Mouse (Mus musculus) limb, embryonic 13.5 days (tissue): ENCODE results near the gene Fkbp1b. TPM values are rescaled to one million over a fixed set of nuclear protein-coding genes. Genes with fewer than 3 reads are reported as not detected.
"Not testable (repeated sequence)": the region's sequence is repeated elsewhere in the genome, so short reads cannot be mapped to it uniquely, and the experiment has no call there.

Experiments
- ATAC-seq: fragments of 200-750 bp; cut with Nextera tagmentation; 2 replicates; pipeline ENCODE4 v1.8.0; 2017; ENCODE audit warnings: low read depth, moderate number of reproducible peaks, moderate TSS enrichment; ENCODE audit not compliant: low FRiP score
- H3K27ac ChIP-seq: fragments of 300-500 bp; sonication (generic); 2 replicates; pipeline ENCODE4 v1.5.1; 2015; ENCODE audit warnings: inconsistent platforms, mild to moderate bottlenecking, moderate library complexity
- H3K27me3 ChIP-seq: fragments of 300-500 bp; sonication (generic); 2 replicates; pipeline ENCODE4 v1.6.1; 2015; ENCODE audit warnings: mild to moderate bottlenecking, inconsistent platforms
- H3K36me3 ChIP-seq: fragments of 300-500 bp; sonication (generic); 2 replicates; pipeline ENCODE4 v1.6.1; 2015; ENCODE audit warnings: inconsistent platforms, mild to moderate bottlenecking, moderate library complexity
- H3K4me1 ChIP-seq: fragments of 300-500 bp; sonication (generic); 2 replicates; pipeline ENCODE4 v1.6.1; 2015; ENCODE audit warnings: inconsistent platforms
- H3K4me2 ChIP-seq: fragments of 300-500 bp; sonication (generic); replicated peaks from 2 replicates; pipeline ENCODE4 v1.6.1; 2015; ENCODE audit warnings: inconsistent platforms, mild to moderate bottlenecking, moderate library complexity
- H3K4me3 ChIP-seq: fragments of 300-500 bp; sonication (generic); 2 replicates; pipeline ENCODE4 v1.5.1; 2015; ENCODE audit warnings: moderate library complexity, mild to moderate bottlenecking, inconsistent platforms
- H3K9ac ChIP-seq: fragments of 300-500 bp; sonication (generic); 2 replicates; pipeline ENCODE4 v1.6.1; 2015; ENCODE audit warnings: mild to moderate bottlenecking, inconsistent platforms
- H3K9me3 ChIP-seq: fragments of 300-500 bp; sonication (generic); 2 replicates; pipeline ENCODE4 v1.6.1; 2016; ENCODE audit warnings: inconsistent platforms
- WGBS: fragments of 180-500 bp; shearing (Covaris S2); methylation state at CpG from one replicate; pipeline ENCODE4 v1.1.7; 2015; 5-methylcytosine and 5-hydroxymethylcytosine counted together
- polyA plus RNA-seq: library from polyadenylated mRNA; unstranded; fragments of >200 nt; fragmentation: Nextera tagmentation; extraction: Ambion mirVana; gene quantifications from 2 replicates; pipeline ENCODE4 v1.2.1, GENCODE M21; 2015

Fkbp1b gene
- polyA plus RNA-seq, result 14.0 and 14.8 TPM in 2 replicates

DNA sequence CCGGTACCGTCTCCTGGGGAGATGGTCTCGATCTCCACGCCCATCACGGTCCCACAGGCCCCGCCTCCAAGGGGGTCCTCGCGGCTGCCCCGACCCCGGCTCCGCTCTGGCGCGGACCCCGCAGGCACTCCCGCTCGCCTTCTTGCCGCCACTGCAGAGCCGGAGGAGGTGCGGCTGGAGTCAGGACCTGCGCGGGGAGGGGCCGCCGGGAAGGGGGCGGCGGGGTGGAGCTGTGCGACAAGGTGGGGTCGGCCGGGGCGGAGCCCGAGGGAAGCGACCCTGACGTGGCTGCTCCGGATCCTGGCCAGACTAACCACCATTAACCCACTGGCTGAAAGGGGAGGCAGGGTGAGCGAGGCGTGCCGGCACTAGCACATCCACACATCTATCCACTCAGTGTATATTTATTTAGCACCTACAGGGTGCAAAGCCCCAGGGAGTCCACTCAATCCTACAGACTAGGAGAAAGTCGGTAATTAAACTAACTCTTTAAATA lies at the start of gene Fkbp1b:
TSS of gene Fkbp1b (minus strand) at position 200 of the 496 bp plus-strand sequence.
- under 1% methylated on average over 31 of the region's 37 CpGs for WGBS
- Histone ChIP-seq H3K27me3 (no peaks in the 10 kb centered on the region; the same call in 1 of the 2 replicates), H3K36me3 (0 out of 2 replicates have a peak, but pooled peaks cover 9% of the 10 kb centered on the region), H3K9me3 (no peaks in the 10 kb centered on the region), H3K4me3 (peak within 1 kb of the TSS; percentile 78), H3K9ac (peak within 1 kb of the TSS; percentile 83), H3K27ac (no peak within 1 kb of the TSS), H3K4me1 (peaks cover 27% of the 10 kb centered on the region), H3K4me2 (peak within 1 kb of the TSS; percentile 90)
- ATAC-seq, result peak; percentile 74

DNA sequence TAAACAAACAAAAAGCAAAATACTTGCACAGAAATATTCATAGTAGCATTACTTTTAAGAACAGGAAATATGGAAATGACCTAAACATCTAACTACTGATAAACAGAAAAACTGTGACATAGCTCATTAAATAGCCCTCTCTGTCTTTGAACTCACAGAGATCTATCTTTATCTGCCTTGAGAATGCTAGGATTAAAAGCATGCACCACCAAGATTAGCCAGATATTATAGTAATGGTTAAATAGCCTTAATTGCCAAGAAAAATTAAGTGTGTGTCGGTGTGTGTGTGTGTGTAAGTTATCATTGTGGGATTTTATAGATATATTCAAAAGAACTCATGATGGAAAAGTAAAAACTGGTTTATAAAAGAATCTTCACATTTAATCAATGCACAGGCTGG lies 48.5 kb upstream of the Fkbp1b start:
- WGBS, result 87% methylated on average over 1 of the region's 1 CpGs
- no peak overlapping the region for H3K27ac ChIP-seq

DNA sequence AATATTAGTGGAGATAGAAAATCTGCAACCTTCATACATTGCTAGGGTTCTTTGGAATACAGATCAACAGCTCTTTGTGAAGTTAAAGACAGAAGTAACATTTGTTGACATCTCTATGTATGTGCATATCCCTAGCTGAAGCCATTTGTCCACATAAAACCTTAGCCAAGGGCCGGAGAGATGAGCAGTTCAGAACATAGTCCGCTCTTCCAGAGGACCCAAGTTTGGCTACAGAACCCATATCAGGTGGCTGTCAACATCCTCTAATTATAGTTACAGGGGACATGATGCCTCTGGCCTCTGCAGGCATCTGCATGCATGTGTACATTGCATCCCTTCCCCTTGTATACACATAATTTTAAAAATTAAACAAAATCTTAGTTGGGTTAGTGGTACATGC lies 47.9 kb upstream of the Fkbp1b start:
- WGBS, result 92% methylated on average over 2 of the region's 2 CpGs
- H3K9ac ChIP-seq, result no peak overlapping the region
- H3K4me2 ChIP-seq, result no peak overlapping the region
- H3K36me3 ChIP-seq, result peaks cover 29% of the 10 kb centered on the region
- H3K27ac ChIP-seq, result no peak overlapping the region
- no peaks in the 10 kb centered on the region for H3K27me3 ChIP-seq
- ATAC-seq, result no peak
- H3K4me3 ChIP-seq, result no peak overlapping the region
- H3K4me1 ChIP-seq, result no peaks in the 10 kb centered on the region
- H3K9me3 ChIP-seq, result no peaks in the 10 kb centered on the region

More for the DNA sequence above, 48.5 kb upstream of the Fkbp1b start:
- Histone ChIP-seq H3K4me1 (no peaks in the 10 kb centered on the region), H3K9ac (no peak overlapping the region), H3K4me3 (no peak overlapping the region), H3K4me2 (no peak overlapping the region), H3K27me3 (no peaks in the 10 kb centered on the region), H3K9me3 (no peaks in the 10 kb centered on the region), H3K36me3 (peaks cover 26% of the 10 kb centered on the region)
- ATAC-seq, result no peak

DNA sequence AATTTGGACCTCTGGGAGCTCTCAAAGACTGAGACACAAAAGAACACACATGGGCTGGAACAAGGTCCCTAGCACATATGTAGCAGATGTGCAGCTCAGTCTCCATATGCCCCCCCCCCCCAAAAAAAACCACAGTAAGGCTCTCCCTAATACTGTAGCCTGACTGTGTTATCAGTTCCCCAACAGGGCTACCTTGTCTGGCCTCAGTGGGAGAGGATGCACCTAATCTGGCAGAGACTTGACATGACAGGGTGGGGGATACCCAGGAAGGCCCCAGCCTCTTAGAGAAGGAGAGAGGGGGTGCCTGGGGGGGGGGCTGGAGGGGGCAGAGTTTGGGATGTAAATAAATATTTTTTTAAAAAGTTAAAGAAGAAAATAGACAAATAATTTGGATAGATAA lies 47.3 kb upstream of the Fkbp1b start:
- no peak for ATAC-seq
- no peak overlapping the region for H3K9ac ChIP-seq
- H3K4me3 ChIP-seq, result no peak overlapping the region
- peaks cover 26% of the 10 kb centered on the region for H3K36me3 ChIP-seq
- no peak overlapping the region for H3K27ac ChIP-seq
- no peak overlapping the region for H3K4me2 ChIP-seq
- no peaks in the 10 kb centered on the region for H3K4me1 ChIP-seq
- H3K27me3 ChIP-seq, result no peaks in the 10 kb centered on the region
- H3K9me3 ChIP-seq, result no peaks in the 10 kb centered on the region

DNA sequence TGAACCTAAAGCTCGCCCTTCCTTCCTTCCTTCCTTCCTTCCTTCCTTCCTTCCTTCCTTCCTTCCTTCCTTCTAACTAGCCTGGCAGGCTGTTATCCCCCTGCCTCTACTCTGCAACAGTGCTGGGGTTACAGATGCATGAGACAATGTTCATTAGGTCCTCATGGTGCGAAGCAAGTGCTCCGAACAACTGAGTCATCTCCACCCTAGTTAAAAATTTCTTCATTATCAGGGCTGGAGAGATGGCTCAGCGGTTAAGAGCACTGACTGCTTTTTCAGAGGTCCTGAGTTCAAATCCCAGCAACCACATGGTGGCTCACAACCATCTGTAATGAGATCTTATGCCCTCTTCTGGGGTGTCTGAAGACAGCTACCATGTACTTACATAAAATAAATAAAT lies 45.2 kb upstream of the Fkbp1b start:
- not testable (repeated sequence) for H3K27ac ChIP-seq, ATAC-seq, H3K9ac ChIP-seq, H3K4me2 ChIP-seq, H3K27me3 ChIP-seq, H3K4me1 ChIP-seq, H3K4me3 ChIP-seq, H3K9me3 ChIP-seq
- peaks cover 31% of the 10 kb centered on the region for H3K36me3 ChIP-seq
- WGBS, result 98% methylated on average over 4 of the region's 4 CpGs

DNA sequence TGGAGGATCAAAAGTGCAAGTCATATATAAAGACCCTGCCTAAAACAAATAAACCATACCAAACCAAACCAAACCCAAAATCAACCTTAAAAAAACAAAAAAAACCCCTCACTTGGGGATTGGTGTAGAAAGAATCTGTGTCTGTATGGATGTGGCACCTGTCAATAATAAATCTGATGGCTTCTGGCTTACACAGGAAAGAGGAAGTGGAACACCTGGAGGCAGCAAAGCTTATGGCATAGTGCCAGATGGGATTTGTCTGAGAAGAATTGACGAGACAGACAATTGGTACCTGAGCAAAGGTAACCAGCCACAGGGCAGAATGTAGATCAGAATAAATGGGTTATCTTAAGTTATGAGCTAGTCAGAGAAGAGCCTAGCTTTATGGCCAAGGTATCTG lies 43.7 kb upstream of the Fkbp1b start:
- Histone ChIP-seq H3K27ac (no peak overlapping the region), H3K4me3 (no peak overlapping the region), H3K4me1 (no peaks in the 10 kb centered on the region), H3K9me3 (no peaks in the 10 kb centered on the region), H3K9ac (no peak overlapping the region), H3K4me2 (no peak overlapping the region), H3K36me3 (peaks cover 24% of the 10 kb centered on the region), H3K27me3 (no peaks in the 10 kb centered on the region)
- no peak for ATAC-seq
- WGBS, result 33% methylated on average over 1 of the region's 1 CpGs

DNA sequence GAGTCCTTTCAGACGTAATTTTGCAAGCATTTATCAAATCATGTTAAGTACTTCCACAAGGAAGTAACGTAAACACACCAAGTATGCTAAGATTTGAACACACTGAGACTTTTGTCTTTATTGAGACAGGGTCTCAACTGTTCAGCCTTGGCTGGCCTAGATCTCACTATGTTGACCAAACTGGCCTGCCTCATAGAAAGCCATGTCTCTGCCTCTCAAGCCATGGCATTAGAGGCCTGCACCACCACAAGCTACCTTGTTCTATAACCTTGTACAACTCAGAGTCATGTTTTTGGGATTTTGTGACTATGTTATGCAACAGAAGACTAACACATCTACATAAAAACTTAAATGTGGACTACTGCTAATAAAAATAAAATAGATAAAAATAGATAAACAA lies 40.7 kb upstream of the Fkbp1b start:
- no peaks in the 10 kb centered on the region for H3K9me3 ChIP-seq
- WGBS, result 86% methylated on average over 2 of the region's 2 CpGs
- no peak for ATAC-seq
- no peaks in the 10 kb centered on the region for H3K27me3 ChIP-seq
- H3K4me2 ChIP-seq, result no peak overlapping the region
- no peak overlapping the region for H3K4me3 ChIP-seq
- H3K27ac ChIP-seq, result no peak overlapping the region
- no peak overlapping the region for H3K9ac ChIP-seq
- H3K4me1 ChIP-seq, result no peaks in the 10 kb centered on the region
- H3K36me3 ChIP-seq, result peaks cover 42% of the 10 kb centered on the region

DNA sequence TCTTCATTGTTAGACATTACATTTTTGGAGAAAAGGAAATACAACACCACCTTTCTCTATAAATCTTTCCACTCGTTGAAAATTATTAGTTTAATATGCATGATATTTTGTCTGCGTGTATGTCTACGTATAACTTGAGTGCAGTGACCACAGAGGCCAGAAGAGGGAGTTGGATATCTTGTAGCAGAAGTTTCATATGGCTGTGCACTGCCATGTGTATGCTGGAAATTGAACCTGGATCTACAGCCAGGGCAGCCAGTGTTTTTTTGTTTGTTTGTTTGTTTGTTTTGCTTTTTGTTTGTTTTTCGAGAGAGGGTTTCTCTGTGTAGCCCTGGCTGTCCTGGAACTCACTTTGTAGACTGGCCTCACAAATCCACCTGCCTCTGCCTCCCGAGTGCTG lies 37.7 kb upstream of the Fkbp1b start:
- Histone ChIP-seq H3K4me3 (no peak overlapping the region), H3K4me1 (peaks cover 6% of the 10 kb centered on the region), H3K36me3 (peaks cover 29% of the 10 kb centered on the region), H3K27me3 (no peaks in the 10 kb centered on the region), H3K9me3 (no peaks in the 10 kb centered on the region), H3K4me2 (no peak overlapping the region), H3K9ac (no peak overlapping the region), H3K27ac (no peak overlapping the region)
- 94% methylated on average over 5 of the region's 5 CpGs for WGBS
- ATAC-seq, result no peak

DNA sequence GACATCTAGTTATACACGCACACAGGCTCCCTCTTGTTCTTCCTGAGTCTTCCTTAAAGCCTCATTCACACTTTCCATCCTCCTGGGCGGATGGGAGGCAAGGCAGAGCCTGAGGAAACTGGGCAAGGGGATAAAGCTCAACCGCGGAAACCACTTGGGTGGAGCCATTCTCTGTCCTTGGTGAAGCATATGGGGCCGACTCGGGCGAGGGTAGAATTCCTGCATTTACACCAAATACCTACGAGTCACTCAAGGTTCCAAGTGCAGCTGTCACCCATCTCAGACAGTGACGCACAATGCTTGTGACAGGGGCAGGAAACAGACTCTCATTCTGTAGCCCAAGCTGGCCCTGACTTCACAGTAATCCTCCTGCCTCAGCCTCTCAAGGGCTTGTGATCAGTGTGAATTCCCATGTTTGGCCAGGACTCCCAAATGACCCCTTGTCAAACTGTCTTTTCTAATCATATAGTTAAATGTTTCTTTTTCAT lies 36.9 kb upstream of the Fkbp1b start:
- no peak for ATAC-seq
- WGBS, result 80% methylated on average over 9 of the region's 9 CpGs

DNA sequence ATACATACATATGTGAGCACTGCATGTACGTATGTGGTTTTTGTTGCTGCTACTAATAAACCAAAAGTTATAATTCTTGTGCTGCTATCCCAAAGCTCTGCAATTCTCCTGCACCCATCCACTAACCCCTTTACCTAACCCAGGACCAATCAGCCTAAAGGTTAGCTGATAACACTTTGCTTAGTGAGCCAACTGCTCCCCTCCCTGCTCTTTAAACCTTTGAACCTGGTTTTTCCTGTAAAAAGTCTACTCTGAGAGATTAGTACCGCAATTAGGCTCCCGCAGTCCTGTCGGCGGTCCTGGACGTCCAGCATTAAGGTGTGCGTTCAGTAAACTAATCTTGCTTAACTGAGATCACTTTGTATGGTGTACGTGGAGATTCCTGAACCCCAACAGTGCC lies 34.2 kb upstream of the Fkbp1b start:
- Histone ChIP-seq H3K27ac (no peak overlapping the region), H3K4me2 (no peak overlapping the region), H3K27me3 (0 out of 2 replicates have a peak, but pooled peaks cover 8% of the 10 kb centered on the region), H3K36me3 (peaks cover 18% of the 10 kb centered on the region), H3K9me3 (no peaks in the 10 kb centered on the region), H3K4me3 (no peak overlapping the region), H3K4me1 (peaks cover 10% of the 10 kb centered on the region), H3K9ac (no peak overlapping the region)
- ATAC-seq, result no peak
- WGBS, result 77% methylated on average over 8 of the region's 8 CpGs

More for the DNA sequence above, 36.9 kb upstream of the Fkbp1b start:
- no peak overlapping the region for H3K4me2 ChIP-seq
- H3K9ac ChIP-seq, result no peak overlapping the region
- no peaks in the 10 kb centered on the region for H3K9me3 ChIP-seq
- peaks cover 10% of the 10 kb centered on the region for H3K4me1 ChIP-seq
- no peak overlapping the region for H3K4me3 ChIP-seq
- 0 out of 2 replicates have a peak, but pooled peaks cover 4% of the 10 kb centered on the region for H3K27me3 ChIP-seq
- H3K27ac ChIP-seq, result no peak overlapping the region
- peaks cover 29% of the 10 kb centered on the region for H3K36me3 ChIP-seq

DNA sequence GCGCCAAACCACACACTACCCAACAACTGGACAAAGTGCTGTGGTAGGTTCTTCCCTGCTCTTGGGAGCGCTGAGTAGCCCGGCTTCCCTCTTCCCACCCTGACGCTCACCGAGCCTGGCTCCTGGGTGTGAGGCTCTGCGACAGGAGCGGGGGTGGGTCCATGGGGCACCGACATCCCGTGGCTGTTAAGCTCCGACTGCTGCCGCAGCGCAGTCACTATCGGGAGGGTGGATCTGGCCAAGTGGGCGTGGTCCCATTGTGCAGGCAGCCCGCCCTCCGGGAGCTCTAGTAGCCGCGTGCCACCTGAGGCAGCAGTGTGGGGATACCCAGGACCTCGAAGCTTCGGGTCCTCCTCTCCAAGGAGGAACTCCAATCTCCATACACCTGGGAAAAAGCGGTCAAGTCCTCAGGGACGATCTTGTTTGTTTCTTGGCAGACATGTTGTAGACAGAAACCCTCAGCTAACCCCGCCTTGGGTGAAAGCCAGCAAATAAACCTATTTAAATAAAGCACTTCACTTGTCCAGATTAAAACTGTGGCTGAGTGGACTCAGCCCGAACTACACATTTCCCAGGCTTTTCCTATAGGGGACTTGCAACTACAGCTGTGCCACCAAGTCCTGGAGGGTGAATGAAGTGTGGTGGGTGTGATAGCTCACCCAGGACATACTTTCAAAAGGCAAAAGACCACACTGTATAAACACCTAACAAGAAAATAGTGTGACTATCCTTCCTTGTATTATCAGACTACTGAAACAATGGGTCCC lies 33.0 kb upstream of the Fkbp1b start, which contains the start of gene Mfsd2b:
TSS of gene Mfsd2b (minus strand) at position 199 of the 767 bp plus-strand sequence.
- peak; percentile 83 for ATAC-seq
- Histone ChIP-seq H3K4me1 (peaks cover 10% of the 10 kb centered on the region), H3K27me3 (0 out of 2 replicates have a peak, but pooled peaks cover 8% of the 10 kb centered on the region), H3K9me3 (no peaks in the 10 kb centered on the region), H3K36me3 (peaks cover 12% of the 10 kb centered on the region), H3K27ac (no peak within 1 kb of the TSS), H3K9ac (peak within 1 kb of the TSS; percentile 66), H3K4me3 (peak within 1 kb of the TSS; percentile 42), H3K4me2 (peak within 1 kb of the TSS; percentile 88)
- WGBS, result 6% methylated on average over 24 of the region's 24 CpGs

DNA sequence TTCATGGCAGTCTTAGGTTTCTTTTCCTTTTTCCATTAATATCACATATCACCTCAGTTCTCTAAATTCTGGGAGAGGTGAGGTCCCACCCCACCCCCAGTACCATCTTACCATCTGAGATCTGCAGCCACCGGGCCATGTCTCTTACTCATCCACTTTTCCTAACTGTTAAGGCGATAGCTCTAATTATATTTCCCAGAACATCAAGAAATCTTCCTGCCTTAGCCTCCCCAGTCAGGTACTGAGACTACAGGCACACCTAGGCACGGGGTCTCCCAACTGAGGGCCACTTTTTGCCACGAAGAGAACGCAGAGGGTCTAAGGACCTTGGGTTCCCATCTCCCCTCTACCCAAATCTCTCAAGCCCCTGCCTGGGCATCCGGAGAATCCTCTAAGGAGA lies 32.1 kb upstream of the Fkbp1b start:
- Histone ChIP-seq H3K4me3 (peak overlapping the region; percentile 42; the same call in 1 of the 2 replicates), H3K27me3 (0 out of 2 replicates have a peak, but pooled peaks cover 8% of the 10 kb centered on the region), H3K9ac (peak overlapping the region; percentile 66; the same call in 1 of the 2 replicates), H3K27ac (no peak overlapping the region), H3K4me1 (peaks cover 10% of the 10 kb centered on the region), H3K4me2 (peak overlapping the region; percentile 88), H3K9me3 (no peaks in the 10 kb centered on the region), H3K36me3 (peaks cover 4% of the 10 kb centered on the region)
- no peak for ATAC-seq
- 78% methylated on average over 6 of the region's 6 CpGs for WGBS
